Mouse (Mus musculus): ENCODE measurements around the gene Mlkl. TPM values are rescaled to one million over a fixed set of nuclear protein-coding genes. Genes with fewer than 3 reads are reported as not detected.

Gene Mlkl
- polyA plus RNA-seq, 1 experiment from 2014 or later: 0.72 TPM

GRCm38 (mm10) chr8:111357433-111357832 is 19.5 kb upstream of the Mlkl start:
- 83% methylated on average over 4 of the region's 4 CpGs for whole genome bisulfite sequencing
- Histone ChIP-seq H3K27me3 (no peaks in the 10 kb centered on the region), H3K36me3 (no peaks in the 10 kb centered on the region), H3K9ac (no peak overlapping the region), H3K4me1 (no peaks in the 10 kb centered on the region; the same call in 1 of the 2 replicates), H3K27ac (no peak overlapping the region), H3K9me3 (no peaks in the 10 kb centered on the region), H3K4me2 (no peak overlapping the region), H3K4me3 (no peak overlapping the region)
- no peak for ATAC-seq (ENCODE audit: insufficient number of reproducible peaks, insufficient read depth, low FRiP score, low TSS enrichment, low read depth)

GRCm38 (mm10) chr8:111353497-111353896 is 15.5 kb upstream of the Mlkl start:
- H3K27me3 ChIP-seq: no peaks in the 10 kb centered on the region
- H3K9ac ChIP-seq: no peak overlapping the region
- H3K4me3 ChIP-seq: no peak overlapping the region
- no peak overlapping the region for H3K27ac ChIP-seq
- no peaks in the 10 kb centered on the region for H3K36me3 ChIP-seq
- ATAC-seq (ENCODE audit: insufficient number of reproducible peaks, insufficient read depth, low FRiP score, low TSS enrichment, low read depth): no peak
- no peak overlapping the region for H3K4me2 ChIP-seq
- H3K4me1 ChIP-seq: no peaks in the 10 kb centered on the region
- WGBS: 81% methylated on average over 9 of the region's 9 CpGs
- H3K9me3 ChIP-seq: no peaks in the 10 kb centered on the region

GRCm38 (mm10) chr8:111352289-111352688 is 14.3 kb upstream of the Mlkl start:
- no peaks in the 10 kb centered on the region for H3K4me1 ChIP-seq
- whole genome bisulfite sequencing: 84% methylated on average over 5 of the region's 5 CpGs

GRCm38 (mm10) chr8:111350577-111350976 is 12.6 kb upstream of the Mlkl start:
- no peak overlapping the region for H3K9ac ChIP-seq
- 85% methylated on average over 6 of the region's 6 CpGs for WGBS
- no peak for ATAC-seq (ENCODE audit: insufficient number of reproducible peaks, insufficient read depth, low FRiP score, low TSS enrichment, low read depth)

More at GRCm38 (mm10) chr8:111352289-111352688, 14.3 kb upstream of the Mlkl start:
- no peak overlapping the region for H3K9ac ChIP-seq
- no peaks in the 10 kb centered on the region for H3K27me3 ChIP-seq
- no peak overlapping the region for H3K27ac ChIP-seq
- no peak overlapping the region for H3K4me2 ChIP-seq
- no peak overlapping the region for H3K4me3 ChIP-seq
- H3K9me3 ChIP-seq: no peaks in the 10 kb centered on the region
- no peaks in the 10 kb centered on the region for H3K36me3 ChIP-seq
- ATAC-seq (ENCODE audit: insufficient number of reproducible peaks, insufficient read depth, low FRiP score, low TSS enrichment, low read depth): no peak

GRCm38 (mm10) chr8:111343225-111343624 is 5.2 kb upstream of the Mlkl start:
- Histone ChIP-seq H3K4me3 (no peak overlapping the region), H3K9me3 (no peaks in the 10 kb centered on the region), H3K36me3 (no peaks in the 10 kb centered on the region), H3K27me3 (peaks cover 23% of the 10 kb centered on the region), H3K9ac (no peak overlapping the region), H3K4me2 (no peak overlapping the region), H3K4me1 (no peaks in the 10 kb centered on the region; the same call in 1 of the 2 replicates), H3K27ac (no peak overlapping the region)
- no peak for ATAC-seq (ENCODE audit: insufficient number of reproducible peaks, insufficient read depth, low FRiP score, low TSS enrichment, low read depth)
- 11% methylated on average over 5 of the region's 5 CpGs for WGBS

More at GRCm38 (mm10) chr8:111350577-111350976, 12.6 kb upstream of the Mlkl start:
- Histone ChIP-seq H3K36me3 (no peaks in the 10 kb centered on the region), H3K27me3 (no peaks in the 10 kb centered on the region), H3K4me2 (no peak overlapping the region), H3K9me3 (no peaks in the 10 kb centered on the region), H3K4me1 (no peaks in the 10 kb centered on the region), H3K4me3 (no peak overlapping the region), H3K27ac (no peak overlapping the region)

GRCm38 (mm10) chr8:111340186-111340585 is 2.2 kb upstream of the Mlkl start:
- no peaks in the 10 kb centered on the region for H3K9me3 ChIP-seq
- no peaks in the 10 kb centered on the region for H3K36me3 ChIP-seq
- no peak overlapping the region for H3K27ac ChIP-seq
- H3K9ac ChIP-seq: no peak overlapping the region
- ATAC-seq (ENCODE audit: insufficient number of reproducible peaks, insufficient read depth, low FRiP score, low TSS enrichment, low read depth): no peak
- peaks cover 12% of the 10 kb centered on the region for H3K4me1 ChIP-seq
- H3K4me3 ChIP-seq: no peak overlapping the region
- no peak overlapping the region for H3K4me2 ChIP-seq
- 79% methylated on average over 3 of the region's 3 CpGs for WGBS
- H3K27me3 ChIP-seq: peaks cover 51% of the 10 kb centered on the region

- Histone ChIP-seq H3K36me3 (no peaks in the 10 kb centered on the region), H3K4me2 (peak overlapping the region; percentile 76), H3K27ac (no peak overlapping the region), H3K9me3 (no peaks in the 10 kb centered on the region), H3K4me3 (peak overlapping the region; percentile 46), H3K4me1 (peaks cover 12% of the 10 kb centered on the region), H3K27me3 (peaks cover 51% of the 10 kb centered on the region), H3K9ac (no peak overlapping the region)
- ATAC-seq (ENCODE audit: insufficient number of reproducible peaks, insufficient read depth, low FRiP score, low TSS enrichment, low read depth): no peak
- WGBS: 43% methylated on average over 12 of the region's 12 CpGs
Measured at GRCm38 (mm10) chr8:111338370-111339208, 612 bp upstream of the Mlkl start.

GRCm38 (mm10) chr8:111337311-111337889 is 577 bp downstream of the Mlkl start:
- peaks cover 51% of the 10 kb centered on the region for H3K27me3 ChIP-seq
- H3K27ac ChIP-seq: no peak overlapping the region
- no peaks in the 10 kb centered on the region for H3K36me3 ChIP-seq
- H3K9me3 ChIP-seq: no peaks in the 10 kb centered on the region
- peaks cover 12% of the 10 kb centered on the region for H3K4me1 ChIP-seq
- ATAC-seq (ENCODE audit: insufficient number of reproducible peaks, insufficient read depth, low FRiP score, low TSS enrichment, low read depth): no peak
- peak overlapping the region; percentile 76 for H3K4me2 ChIP-seq
- WGBS: 28% methylated on average over 17 of the region's 17 CpGs
- H3K9ac ChIP-seq: peak overlapping the region; percentile 55
- H3K4me3 ChIP-seq: peak overlapping the region; percentile 46

- no peak overlapping the region for H3K4me3 ChIP-seq
Measured at GRCm38 (mm10) chr8:111336692-111337091, 1.3 kb downstream of the Mlkl start.

GRCm38 (mm10) chr8:111325222-111325790 is 12.7 kb downstream of the Mlkl start:
- Histone ChIP-seq H3K4me2 (no peak overlapping the region), H3K36me3 (no peaks in the 10 kb centered on the region), H3K4me1 (no peaks in the 10 kb centered on the region), H3K4me3 (no peak overlapping the region), H3K27me3 (no peaks in the 10 kb centered on the region), H3K27ac (no peak overlapping the region), H3K9ac (no peak overlapping the region), H3K9me3 (no peaks in the 10 kb centered on the region)
- 75% methylated on average over 6 of the region's 6 CpGs for WGBS
- no peak for ATAC-seq (ENCODE audit: insufficient number of reproducible peaks, insufficient read depth, low FRiP score, low TSS enrichment, low read depth)

More at GRCm38 (mm10) chr8:111336692-111337091, 1.3 kb downstream of the Mlkl start:
- H3K27me3 ChIP-seq: peaks cover 51% of the 10 kb centered on the region
- no peak overlapping the region for H3K4me2 ChIP-seq
- peaks cover 12% of the 10 kb centered on the region for H3K4me1 ChIP-seq
- 82% methylated on average over 4 of the region's 4 CpGs for WGBS
- H3K27ac ChIP-seq: no peak overlapping the region
- H3K36me3 ChIP-seq: no peaks in the 10 kb centered on the region
- no peaks in the 10 kb centered on the region for H3K9me3 ChIP-seq
- H3K9ac ChIP-seq: no peak overlapping the region
- ATAC-seq (ENCODE audit: insufficient number of reproducible peaks, insufficient read depth, low FRiP score, low TSS enrichment, low read depth): no peak

- Histone ChIP-seq H3K4me3 (no peak overlapping the region), H3K4me1 (no peaks in the 10 kb centered on the region), H3K4me2 (no peak overlapping the region), H3K27ac (no peak overlapping the region), H3K9ac (no peak overlapping the region), H3K36me3 (no peaks in the 10 kb centered on the region), H3K27me3 (0 out of 2 replicates have a peak, but pooled peaks cover 5% of the 10 kb centered on the region), H3K9me3 (no peaks in the 10 kb centered on the region)
- ATAC-seq (ENCODE audit: insufficient number of reproducible peaks, insufficient read depth, low FRiP score, low TSS enrichment, low read depth): no peak
- WGBS: 88% methylated on average over 12 of the region's 12 CpGs
Measured at GRCm38 (mm10) chr8:111314729-111315128, 23.2 kb downstream of the Mlkl start.

Data from embryonic facial prominence, embryonic 13.5 days (tissue).